Mouse (Mus musculus) layer of hippocampus, adult 2 months (tissue): ENCODE results near the gene Egln3. TPM values are rescaled to one million over a fixed set of nuclear protein-coding genes. Genes with fewer than 3 reads are reported as not detected.

Source experiments
- DNase-seq, 2 experiments: peaks; one replicate each; pipeline ENCODE4 v3.0.0; 2022; ENCODE audit warnings: low spot score in 2 of 2
- H3K27ac ChIP-seq: fragments of 200-600 bp; 2 replicates; pipeline ENCODE4 v1.8.1; 2022
- H3K4me3 ChIP-seq: fragments of 200-600 bp; 2 replicates; pipeline ENCODE4 v1.8.1; 2022; ENCODE audit warnings: mild to moderate bottlenecking
- CTCF ChIP-seq: fragments of 200-600 bp; conservative IDR thresholded peaks from 2 replicates; pipeline ENCODE4 v1.8.1; 2022; ENCODE audit warnings: antibody characterized with exemption, mild to moderate bottlenecking, moderate library complexity
- total RNA-seq, 2 experiments: library from RNA; stranded (reverse); gene quantifications; 2 replicates each; pipeline ENCODE4 v1.2.3; 2021

Gene Egln3
- total RNA-seq, 2 experiments from 2014 or later, result 4.9 TPM

DNA sequence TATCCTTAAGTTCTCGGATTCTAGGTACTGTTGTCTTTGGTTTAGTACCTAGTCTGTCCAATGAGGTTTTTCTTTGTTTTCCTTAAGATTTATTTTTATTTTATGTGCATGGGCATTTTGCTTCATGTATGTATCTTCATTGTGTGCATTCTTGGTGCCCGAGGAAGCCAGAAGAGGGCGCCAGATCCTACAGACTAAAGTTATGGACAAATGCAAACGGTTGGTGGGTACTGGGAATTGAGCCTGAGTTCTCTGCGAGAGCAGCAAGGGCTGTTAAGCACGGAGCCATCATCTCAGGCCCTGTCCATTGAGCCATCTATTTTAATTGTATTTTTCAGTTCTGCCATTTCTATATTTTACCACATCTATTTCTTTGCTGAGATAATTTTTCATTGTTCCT lies 35.9 kb downstream of the Egln3 start:
- Histone ChIP-seq H3K27ac (no peak overlapping the region), H3K4me3 (no peak overlapping the region)
- peak; percentile 60 for TF ChIP-seq CTCF
- DNase-seq, result no peak

DNA sequence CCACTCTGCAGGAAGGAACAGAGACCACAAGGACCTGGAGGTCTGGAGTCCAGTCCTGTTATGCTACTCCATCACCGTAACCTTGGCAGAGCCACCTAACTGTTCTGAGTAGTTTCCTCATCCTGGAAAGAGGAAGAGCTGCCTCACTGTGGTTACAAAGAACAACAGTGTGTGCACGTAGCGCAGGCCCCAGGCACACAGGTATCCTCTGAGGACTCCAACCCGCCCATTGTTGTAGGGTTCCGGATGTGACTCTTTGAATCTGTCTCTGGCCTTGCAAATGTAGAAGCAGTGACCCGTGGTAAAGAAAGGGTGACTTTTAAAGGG lies 39.0 kb downstream of the Egln3 start:
- TF ChIP-seq CTCF, result no peak
- H3K4me3 ChIP-seq, result no peak overlapping the region
- H3K27ac ChIP-seq, result no peak overlapping the region
- no peak for DNase-seq

- H3K27ac ChIP-seq, result no peak overlapping the region
- TF ChIP-seq CTCF, result no peak
These were observed 39.5 kb downstream of the Egln3 start for GRCm38 (mm10) chr12:54164040-54164723.

GRCm38 (mm10) chr12:54163166-54163565 lies 40.5 kb downstream of the Egln3 start:
- no peak for DNase-seq
- TF ChIP-seq CTCF, result no peak
- no peak overlapping the region for H3K27ac ChIP-seq
- H3K4me3 ChIP-seq, result no peak overlapping the region

More at GRCm38 (mm10) chr12:54164040-54164723, 39.5 kb downstream of the Egln3 start:
- no peak overlapping the region for H3K4me3 ChIP-seq
- DNase-seq, result no peak

GRCm38 (mm10) chr12:54162637-54163131 lies 41.0 kb downstream of the Egln3 start:
- TF ChIP-seq CTCF, result no peak
- Histone ChIP-seq H3K4me3 (peak overlapping the region; percentile 15; the same call in 1 of the 2 replicates), H3K27ac (no peak overlapping the region)
- DNase-seq, result no peak

DNA sequence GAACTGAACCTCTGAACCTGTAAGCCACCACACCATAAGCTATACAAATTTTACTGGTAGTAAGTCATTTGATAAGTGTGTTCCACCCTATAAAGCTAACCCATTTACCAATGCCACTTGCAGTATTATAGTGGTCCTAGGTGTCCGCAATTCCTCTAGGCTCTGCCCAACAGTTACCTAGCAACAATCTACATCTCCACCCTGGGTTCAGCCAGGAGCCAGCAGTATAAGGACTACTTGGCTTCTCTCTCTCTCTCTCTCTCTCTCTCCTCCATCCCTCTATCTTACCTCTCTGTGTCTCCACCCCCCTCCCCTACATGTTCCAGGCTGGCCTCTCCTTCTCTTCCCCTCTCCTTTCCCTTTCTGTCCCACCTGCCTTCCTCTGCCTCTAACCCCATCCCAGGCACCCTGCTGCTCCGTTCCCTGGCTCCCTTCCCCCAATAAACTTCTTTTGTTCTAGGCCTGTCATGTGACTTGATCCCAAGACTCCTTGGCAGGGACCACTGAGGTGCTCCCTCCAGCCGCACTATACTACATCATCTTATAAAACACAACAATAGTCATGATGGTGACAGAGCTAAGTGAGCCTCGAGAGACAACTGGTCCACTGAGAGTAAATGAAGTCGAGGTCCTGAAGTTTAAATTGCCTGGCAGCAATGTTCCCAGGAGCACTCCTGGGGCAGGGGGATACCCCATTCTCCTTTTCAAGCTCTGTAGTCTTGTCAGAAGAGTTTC lies 42.0 kb downstream of the Egln3 start:
- no peak for DNase-seq
- Histone ChIP-seq H3K4me3 (no peak overlapping the region), H3K27ac (no peak overlapping the region)
- no peak for TF ChIP-seq CTCF

GRCm38 (mm10) chr12:54160279-54160678 lies 43.4 kb downstream of the Egln3 start:
- DNase-seq, result no peak
- Histone ChIP-seq H3K27ac (no peak overlapping the region), H3K4me3 (no peak overlapping the region)
- TF ChIP-seq CTCF, result no peak

DNA sequence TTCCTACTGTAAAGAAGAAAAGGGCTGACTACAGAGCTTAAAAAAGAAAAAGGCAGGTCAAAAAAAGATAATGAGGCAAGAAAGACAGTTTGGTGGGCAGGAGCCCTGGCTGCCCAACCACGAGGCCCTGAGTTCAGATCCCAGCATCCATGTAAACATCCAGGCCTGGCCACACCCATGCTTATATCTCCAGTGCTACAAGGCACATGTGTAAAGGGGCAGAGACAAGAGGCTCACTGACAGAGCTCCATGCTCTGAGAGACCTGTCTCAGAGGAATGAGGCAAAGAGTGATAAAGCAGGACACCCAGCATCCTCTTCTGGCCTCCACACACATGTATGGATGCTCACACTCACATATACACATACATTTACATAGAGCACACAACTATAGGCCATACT lies 48.9 kb downstream of the Egln3 start:
- Histone ChIP-seq H3K27ac (no peak overlapping the region), H3K4me3 (no peak overlapping the region)
- TF ChIP-seq CTCF, result no peak
- no peak for DNase-seq

DNA sequence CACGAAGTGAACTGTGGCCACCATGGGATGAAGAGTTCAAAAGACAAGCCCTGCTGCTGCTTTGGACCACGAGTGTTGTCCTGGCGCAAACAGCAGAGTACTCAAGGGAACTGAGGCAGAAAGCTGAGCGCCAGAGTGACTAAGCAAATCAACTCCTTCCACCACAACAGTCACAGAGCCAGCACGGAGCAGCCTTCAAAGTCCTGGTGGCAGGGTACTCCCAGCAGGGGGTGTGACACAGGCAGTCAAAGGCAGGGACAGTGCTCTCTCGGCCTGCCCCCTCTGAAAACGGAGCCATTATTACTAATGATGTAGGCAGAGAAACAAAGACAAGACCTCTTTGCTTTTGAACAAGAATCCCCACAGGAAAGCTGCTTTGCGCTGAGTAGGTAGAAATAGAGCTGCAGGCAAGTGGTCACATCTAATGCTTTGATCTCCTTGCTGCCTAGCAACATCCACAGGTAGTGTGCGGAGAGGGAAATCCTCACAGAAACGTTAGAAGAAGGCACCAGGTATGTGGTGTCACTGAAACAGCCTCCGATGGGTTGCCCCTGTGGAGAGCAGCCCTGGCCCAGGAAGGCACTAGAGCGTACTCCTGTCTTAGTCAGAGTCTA lies 56.6 kb downstream of the Egln3 start:
- no peak for DNase-seq
- H3K4me3 ChIP-seq, result no peak overlapping the region
- TF ChIP-seq CTCF, result no peak
- H3K27ac ChIP-seq, result no peak overlapping the region
